Mouse (Mus musculus) brain, embryonic 14.5 days (tissue): ENCODE results near the gene Mbtps1.

Source experiments
- CTCF ChIP-seq: fragments of 200-500 bp; IDR thresholded peaks from 2 replicates; pipeline ENCODE4 v1.5.1; 2012; ENCODE audit warnings: inconsistent platforms, mild to moderate bottlenecking, moderate library complexity, borderline replicate concordance; ENCODE audit not compliant: insufficient read depth, insufficient read length; ENCODE audit errors: extremely low read depth
- POLR2A ChIP-seq: fragments of 200-500 bp; IDR thresholded peaks from 2 replicates; pipeline ENCODE4 v1.6.1; 2012; ENCODE audit warnings: mild to moderate bottlenecking, inconsistent platforms, borderline replicate concordance; ENCODE audit not compliant: poor library complexity, insufficient read depth, insufficient read length, severe bottlenecking; ENCODE audit errors: extremely low read depth

DNA sequence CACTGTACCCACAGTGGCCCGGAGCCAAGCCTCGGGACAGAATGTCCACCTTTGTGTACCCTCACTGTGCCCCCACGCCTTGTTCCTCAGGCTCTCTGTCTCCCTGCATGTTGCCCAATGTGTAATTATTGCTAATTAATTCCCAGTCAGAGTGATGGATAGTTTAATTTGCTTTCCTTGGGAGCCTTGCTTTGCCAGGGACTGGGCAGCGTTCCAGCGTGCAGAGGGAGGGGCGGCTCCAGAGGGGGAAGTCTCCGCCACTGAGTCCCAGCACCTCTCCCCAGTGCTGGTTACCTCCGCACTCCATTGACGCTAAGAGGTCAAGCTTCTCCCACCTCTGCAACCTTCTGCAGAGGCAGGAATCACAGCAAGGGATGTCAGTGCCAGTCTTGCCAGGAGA, 97.2 kb downstream of the Mbtps1 start:
- TF ChIP-seq POLR2A = no peak
- TF ChIP-seq CTCF = no peak
